Mouse (Mus musculus) liver, adult (tissue): Measurements from ENCODE around the gene Npw.

ENCODE experiments used
- GATA4 ChIP-seq: IDR thresholded peaks from 2 replicates; pipeline ENCODE4 v1.6.1; 2014; ENCODE audit warnings: mild to moderate bottlenecking, low read length; ENCODE audit not compliant: insufficient replicate concordance

The Npw gene

DNA sequence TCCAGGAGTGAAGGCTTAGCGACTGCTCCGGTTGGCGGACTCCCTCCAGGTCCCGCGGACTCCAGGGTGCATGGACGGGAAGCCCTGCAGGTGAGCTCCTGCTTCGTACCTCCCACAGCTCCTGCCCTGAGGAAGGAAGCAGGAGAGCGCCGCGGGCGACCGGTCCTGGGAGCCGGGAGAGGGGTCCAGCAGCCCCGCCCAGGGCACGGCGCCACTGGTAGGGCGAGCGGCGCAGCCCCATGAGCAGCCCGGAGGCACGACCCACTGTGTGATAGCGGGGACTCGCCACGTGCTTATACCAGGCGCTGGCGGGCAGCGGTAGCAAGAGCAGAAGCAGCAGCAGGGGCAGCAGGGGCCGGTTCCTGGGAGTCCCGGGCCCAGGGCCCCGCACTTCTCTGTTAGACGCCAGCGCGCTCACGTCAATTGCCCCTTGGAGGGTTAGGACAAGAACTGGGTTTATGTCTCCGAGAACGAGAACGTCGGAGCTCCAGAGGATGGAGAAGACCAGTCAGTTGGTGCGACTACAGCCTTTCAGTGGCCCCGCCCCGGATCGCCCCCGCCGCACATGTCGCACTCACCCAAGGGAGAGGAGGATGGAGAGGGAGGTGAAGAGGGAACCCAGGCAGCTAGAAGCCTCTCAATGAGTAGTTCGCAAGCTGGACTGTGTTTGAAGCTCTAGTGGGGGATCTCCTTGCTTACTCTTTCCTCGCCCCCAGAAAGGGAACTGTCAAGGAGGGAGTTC lies at the start of gene Npw:
TSS of gene Npw (minus strand) at position 441 of the 742 bp plus-strand sequence.
- no peak for TF ChIP-seq GATA4

DNA sequence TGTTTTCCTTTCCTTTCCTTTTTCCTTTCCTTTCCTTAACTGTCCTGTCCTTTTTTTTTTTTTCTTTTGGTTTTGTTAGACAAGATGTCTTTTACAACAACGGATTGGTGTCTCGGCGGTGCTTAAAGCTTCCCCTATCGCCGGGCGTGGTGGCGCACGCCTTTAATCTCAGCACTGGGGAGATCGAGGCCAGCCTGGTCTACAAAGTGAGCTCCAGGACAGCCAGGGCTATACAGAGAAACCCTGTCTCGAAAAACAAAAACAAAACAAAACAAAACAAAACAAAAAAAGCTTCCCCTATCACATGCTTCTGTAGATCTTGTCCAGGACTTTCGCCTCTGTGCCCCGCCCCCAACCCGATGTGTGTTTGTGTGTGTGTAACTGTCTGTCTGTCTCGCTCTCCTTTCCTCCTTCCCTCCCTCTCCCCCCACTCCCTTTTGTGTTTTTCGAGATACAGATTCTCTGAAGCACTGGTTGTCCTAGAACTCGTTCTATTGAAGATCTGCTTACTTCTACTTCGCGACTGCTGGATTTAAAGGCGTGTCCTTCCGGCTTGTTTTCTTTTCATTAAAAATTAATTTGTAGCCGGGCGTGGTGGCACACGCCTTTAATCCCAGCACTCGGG lies 49.7 kb upstream of the Npw start:
- no peak for TF ChIP-seq GATA4

DNA sequence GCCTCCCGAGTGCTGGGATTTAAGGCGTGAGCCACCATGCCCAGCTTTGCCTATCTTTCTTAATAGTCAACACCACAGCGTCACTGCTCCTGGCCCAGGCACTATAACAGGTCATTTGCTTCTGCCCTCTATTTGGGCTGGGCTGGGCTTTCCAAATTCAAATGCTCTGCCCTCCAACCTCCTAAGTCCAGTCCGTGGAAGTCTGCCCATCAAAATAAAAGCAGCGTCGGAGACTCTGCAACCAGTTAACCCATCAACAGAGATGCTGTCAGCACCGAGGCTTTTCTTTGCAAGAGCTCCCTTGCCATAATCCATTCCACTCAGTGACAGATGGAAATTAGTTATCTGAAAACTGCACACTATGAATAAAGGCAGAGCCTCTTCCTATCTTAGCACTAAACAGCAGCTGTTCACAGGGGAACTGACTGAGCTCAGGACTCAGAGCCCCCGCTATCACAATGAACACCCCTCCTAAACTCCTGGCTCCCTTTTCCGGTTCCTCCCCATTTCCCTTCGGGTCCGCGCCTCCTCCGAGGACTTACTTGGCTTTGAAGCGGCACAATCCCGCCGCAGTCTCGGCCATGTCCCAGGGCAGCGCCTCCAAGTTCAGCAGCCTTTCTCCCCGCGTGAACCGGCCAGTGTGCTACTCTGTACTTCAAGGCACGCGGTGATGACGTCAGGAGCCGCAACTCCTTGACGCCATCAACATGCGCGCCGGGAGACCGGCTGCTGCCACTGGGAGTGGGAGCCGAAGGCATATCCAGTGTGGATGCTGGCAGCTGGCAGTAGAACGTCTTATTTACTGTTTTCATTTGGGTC lies 48.9 kb upstream of the Npw start, which contains the start of gene Tbl3:
TSS of gene Tbl3 (minus strand) at position 679 of the 819 bp plus-strand sequence.
- peak; percentile 11; the same call in 1 of the 2 replicates for TF ChIP-seq GATA4

DNA sequence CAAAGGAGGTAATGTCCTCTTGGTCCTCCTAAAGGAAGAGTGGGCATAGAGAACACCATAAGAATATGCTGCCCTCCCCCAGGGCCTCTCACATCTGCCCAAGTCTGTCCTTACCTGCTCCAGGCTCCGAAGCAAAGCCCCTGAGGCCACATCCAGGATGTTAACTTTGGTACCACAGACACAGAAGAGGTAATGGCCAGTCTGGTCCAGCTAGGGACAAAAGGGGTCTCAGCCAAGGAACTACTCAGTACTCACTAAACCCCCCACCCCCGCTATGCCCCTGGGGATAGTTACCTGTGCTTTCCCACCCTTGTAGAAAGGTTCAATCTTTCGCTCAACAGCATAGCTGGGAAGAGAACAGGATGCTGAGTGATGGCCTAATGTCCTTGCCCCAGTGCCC lies 47.6 kb upstream of the Npw start:
- no peak for TF ChIP-seq GATA4

DNA sequence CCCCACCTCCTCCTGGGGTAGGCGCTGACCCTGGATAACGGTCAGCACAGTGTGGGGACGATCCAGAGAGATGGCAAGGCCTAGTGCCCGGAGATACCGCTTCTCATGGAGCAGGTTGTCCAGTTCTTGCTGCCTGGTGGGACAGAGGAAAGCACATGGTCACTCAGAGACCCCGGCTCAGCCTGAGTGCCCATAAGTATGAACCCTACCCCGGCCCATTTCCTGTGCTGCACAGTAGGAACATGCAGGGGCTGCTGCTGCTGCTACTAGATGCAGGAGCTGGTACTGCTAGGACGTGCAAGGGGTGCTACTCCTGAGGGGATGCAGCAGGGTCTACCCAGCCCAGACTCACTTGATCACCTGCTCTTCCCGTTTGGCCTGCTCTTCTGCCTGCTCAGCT lies 43.0 kb upstream of the Npw start:
- no peak for TF ChIP-seq GATA4

DNA sequence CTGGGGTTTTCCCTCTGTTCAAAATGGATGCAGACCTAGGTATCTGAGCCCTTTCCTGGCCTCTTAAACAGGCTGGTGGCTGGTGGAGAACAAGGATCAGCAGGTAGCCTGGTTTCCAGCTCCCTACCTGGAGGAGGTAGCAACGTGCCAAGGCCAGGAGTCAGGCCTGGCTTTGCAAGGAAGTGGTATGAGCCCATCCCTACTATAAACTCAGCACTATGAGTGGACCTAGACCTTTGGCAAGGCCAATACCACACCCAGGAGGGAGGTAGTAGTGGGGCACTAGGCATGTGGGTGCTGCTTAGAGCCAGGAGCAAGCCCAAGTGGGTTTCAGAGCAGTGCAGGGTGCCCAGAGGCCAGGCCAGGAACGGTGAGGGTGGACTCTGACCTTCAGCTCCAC lies 41.2 kb upstream of the Npw start:
- TF ChIP-seq GATA4 = no peak

DNA sequence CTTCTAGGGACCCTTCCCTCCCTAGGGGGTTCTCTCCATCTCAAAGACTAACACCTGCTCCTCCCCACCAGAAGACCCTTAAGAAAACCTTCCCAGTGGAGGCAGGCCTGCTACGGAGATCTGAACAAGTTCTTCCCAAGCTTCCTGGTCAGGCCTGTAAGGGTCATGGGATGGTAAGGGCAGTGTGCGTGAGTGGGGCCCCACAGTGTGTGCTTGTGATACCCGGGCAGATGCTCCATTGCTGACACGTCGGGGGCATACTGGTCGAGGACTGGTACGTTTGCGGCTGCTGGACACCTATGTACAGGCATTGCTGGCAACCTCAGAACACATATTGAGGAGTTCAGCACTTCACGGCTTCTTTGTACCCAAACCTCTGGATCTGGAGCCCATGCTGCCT lies 40.5 kb upstream of the Npw start:
- TF ChIP-seq GATA4 = no peak

DNA sequence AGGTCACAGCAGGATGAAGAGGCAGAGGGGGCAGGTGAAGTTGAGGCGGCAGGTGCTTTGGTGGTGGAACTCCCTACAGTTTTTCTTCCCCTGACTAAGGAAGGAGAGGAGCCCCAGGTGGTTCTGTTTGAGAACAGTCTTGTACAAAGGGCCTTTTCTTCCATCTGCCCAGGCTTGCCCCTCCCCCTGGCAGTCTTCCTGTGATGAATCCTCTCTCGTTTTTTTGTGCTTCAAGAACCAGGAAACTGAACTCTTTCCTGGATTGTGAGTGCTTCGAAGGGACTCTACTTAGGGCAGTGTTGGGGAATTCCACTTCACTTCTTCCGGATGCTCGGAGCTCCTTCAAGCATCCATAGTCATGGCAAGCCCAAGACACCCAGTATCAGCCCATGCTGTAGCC lies 39.7 kb upstream of the Npw start:
- TF ChIP-seq GATA4 = no peak

DNA sequence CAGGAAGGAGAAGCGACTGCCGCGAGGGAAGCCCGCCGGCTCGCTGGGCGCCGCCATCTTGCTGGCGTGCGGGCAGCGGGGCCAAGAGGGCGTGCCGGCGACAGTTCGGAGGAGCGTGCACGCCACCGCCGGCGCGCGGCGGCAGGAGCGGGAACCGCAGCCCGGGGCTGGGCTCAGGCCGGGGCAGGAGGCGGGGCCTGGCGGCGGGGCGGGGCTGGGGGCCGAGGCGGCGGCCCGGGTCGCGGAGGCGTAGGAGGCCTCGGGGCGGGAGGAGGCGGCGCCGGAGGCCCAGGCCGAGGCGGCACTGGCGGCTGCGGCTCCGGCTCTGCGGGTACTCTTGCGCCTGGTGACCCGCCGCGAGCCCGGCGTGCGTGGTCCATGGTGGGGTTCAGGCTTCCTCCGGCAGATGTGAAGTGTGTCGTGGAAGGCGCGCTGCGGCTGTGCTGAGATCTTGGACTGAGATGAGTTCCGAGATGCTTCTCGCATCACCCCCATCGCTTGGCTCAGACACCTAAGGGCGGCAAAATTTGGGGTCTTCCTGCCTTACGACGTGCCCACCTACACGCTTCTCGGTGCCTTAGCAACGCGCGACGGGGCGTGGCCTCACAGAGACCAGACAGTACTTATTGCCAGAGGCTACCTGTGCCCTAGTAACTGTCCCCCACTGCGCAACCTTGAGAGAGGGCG lies 37.9 kb upstream of the Npw start, which contains the start of the genes Gfer and Noxo1:
TSS of gene Gfer (minus strand) at position 146 of the 687 bp plus-strand sequence.
TSS of gene Noxo1 (plus strand) at position 224 of the 687 bp plus-strand sequence.
- no peak for TF ChIP-seq GATA4

DNA sequence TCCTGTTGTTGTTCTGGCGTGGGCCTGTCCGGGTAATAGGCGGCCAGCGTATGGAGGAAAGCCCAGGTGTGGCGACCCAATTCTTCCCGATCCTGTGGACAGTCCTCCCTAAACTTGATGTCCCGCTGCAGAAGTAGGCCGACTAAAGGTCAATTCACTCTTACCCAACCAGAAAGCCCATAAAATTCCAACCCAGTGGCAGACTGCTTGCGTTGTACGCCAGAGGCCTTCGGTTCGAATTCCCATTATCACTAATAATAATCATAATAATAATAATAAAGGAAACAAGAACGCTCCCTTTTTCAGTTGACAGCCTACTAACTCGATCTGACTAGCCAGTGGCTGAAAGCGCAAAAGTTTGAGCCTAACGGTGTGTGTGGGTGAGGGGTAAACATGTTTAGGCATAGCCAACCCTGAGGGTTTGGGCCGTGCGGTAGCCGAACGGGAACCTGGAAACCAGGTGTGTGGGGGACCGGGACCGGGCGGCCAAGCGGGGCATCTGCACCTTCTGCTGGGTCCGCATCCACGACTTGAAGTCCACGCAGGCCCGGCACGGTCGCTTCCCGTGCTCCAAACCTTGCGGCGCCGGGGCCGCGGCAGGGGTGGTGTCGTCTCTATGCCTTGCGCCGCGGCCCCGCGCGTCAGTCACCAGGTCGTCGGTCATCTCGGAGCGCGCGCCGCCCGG lies 37.2 kb upstream of the Npw start:
- TF ChIP-seq GATA4 = no peak

DNA sequence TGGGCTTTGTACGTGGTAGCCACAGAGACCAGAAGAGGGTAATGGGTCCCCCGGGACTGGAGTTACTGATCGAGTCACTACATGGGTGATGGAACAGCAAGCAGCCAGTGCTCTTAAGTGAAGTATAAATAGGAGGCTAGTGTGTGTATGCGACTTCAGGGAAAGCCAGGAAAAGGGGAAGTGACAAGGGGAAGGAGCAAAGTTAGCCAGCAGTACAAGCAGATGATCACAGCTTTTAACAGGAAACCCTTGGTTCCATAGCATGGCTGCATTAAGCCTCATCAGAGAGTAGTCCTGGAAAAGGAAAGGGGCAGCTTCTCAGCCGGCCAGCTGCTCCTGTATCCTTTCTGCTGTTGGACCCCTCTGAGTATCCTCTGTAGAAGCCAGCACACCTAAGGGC lies 34.1 kb upstream of the Npw start:
- TF ChIP-seq GATA4 = no peak

DNA sequence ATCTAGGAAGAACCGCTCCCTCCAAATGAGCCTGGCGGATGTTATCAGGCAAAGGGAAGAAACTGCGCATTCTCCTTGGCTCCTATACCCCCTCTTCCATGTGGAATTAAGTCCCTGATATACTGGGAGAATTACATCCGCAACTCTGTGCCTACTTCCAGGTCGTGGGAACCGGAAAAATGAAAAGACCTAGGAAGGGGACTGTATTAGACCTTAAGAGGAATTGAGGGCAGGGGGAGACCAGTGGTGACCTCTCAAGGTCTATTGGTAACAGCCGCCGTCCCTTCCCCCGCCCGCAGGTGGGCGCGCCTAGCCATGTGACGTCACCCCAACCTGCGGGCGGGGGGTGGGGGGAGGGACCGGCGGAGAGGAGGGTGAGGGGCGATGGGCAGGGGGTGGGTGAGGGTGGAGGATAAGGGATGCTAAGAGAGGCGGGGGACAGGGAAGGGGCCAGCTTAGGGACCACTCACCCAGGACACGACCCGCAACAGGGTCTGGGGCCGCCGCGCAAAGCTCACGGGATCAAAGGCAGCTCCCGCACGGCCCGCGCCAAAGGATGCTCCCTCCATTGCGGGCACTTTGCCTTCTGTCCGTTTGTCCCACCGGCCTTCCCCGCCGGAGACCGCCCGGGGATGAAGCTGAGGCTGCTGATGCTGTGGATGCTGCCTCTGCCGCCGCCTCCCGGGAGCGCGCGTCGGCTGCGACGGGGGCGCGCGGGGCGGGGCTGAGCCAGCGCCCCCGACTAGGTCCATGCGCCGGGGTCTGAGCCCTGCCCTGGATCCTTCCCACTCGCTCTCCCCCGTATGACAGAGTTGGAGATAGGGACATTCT lies 31.2 kb upstream of the Npw start, which contains the start of gene Syngr3:
TSS of gene Syngr3 (minus strand) at position 705 of the 831 bp plus-strand sequence.
- TF ChIP-seq GATA4 = no peak

DNA sequence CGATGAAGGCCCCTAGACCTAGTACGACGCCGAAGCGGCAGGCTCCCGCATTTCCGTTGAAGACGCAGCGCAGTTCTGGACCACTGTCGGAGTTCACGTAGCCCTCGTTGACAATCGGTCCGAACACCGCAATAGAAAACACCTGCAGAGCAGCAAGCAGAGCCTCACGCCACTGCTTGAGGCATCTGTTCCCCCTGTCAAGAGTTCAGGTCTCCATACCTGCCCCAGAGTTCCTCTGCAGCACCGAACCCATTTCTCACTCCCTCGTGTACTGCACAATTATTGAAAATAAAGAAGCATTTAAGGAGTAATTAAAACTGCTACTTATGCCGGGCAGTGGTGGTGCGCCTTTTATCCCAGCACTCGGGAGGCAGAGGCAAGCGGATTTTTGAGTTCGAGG lies 29.3 kb upstream of the Npw start:
- no peak for TF ChIP-seq GATA4
